Mouse (Mus musculus) bone marrow macrophage, adult 2 months (primary cell): ENCODE measurements around the gene Armc2. TPM values are rescaled to one million over a fixed set of nuclear protein-coding genes. Genes with fewer than 3 reads are reported as not detected.

Experiments
- H3K27ac ChIP-seq: 2 replicates; pipeline ENCODE4 v1.5.1; 2012; ENCODE audit warnings: low read depth, low read length; ENCODE audit not compliant: insufficient read depth
- H3K4me1 ChIP-seq: 2 replicates; pipeline ENCODE4 v1.6.1; 2012; ENCODE audit warnings: low read length; ENCODE audit not compliant: control insufficient read depth, insufficient read depth
- H3K4me3 ChIP-seq: 2 replicates; pipeline ENCODE4 v1.5.1; 2012; ENCODE audit warnings: mild to moderate bottlenecking, low read length, moderate library complexity; ENCODE audit not compliant: insufficient read depth
- CTCF ChIP-seq: IDR thresholded peaks from 2 replicates; pipeline ENCODE4 v1.5.1; 2012; ENCODE audit warnings: low read depth, mild to moderate bottlenecking, low read length, moderate library complexity
- POLR2A ChIP-seq: IDR thresholded peaks from 2 replicates; pipeline ENCODE4 v1.6.1; 2012; ENCODE audit warnings: mild to moderate bottlenecking, low read depth, low read length, borderline replicate concordance
- polyA plus RNA-seq: library from polyadenylated mRNA; stranded (reverse); fragments of >200 nt; gene quantifications from 2 replicates; pipeline ENCODE4 v1.2.4, GENCODE M21; 2012; ENCODE audit not compliant: missing spikeins, insufficient read depth, insufficient read length

Armc2 gene
- polyA plus RNA-seq, 1 experiment, result 3.3 TPM

DNA sequence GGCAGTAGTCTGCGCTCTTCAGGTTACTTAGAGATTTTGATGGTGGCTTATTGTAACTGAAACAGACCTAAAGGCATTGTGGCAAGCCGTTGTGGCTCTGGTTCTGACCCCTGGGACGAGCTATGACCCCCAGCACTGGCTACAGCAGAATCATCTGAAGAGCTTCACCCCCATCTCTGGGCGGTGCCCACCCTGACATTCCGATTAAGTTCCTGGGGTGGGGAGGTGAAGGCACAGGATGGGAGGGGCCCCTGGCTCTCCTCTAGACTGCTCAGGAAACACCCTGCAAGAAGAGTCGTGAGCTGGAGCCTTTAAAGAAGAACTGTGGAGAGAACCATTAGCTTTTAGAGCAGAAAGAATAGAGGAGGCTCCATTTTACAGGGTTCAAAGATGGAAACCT is 6.2 kb upstream of the Armc2 start:
- TF ChIP-seq POLR2A (no peak), CTCF (no peak)
- Histone ChIP-seq H3K27ac (peak overlapping the region; percentile 99; the same call in 1 of the 2 replicates), H3K4me3 (no peak overlapping the region), H3K4me1 (peaks cover 57% of the 10 kb centered on the region)

DNA sequence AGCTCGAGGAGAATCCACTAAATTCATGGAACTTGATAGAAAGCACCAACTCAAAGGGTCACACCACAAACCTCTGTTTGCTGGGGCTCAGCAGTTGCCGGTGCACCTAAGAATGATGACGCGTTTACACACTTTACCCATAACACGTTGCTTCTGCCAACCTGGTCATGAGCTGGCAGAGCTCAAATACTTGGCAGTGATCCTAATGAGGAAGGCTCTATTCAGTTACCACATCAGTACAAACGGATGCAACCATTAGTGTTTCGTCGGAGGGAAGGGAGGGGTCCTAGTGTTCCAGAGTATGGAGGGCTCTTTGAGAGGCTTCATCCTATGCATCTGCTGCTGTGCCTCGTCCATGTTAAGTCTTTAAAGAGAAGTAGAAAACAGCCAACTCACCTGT is 3.3 kb upstream of the Armc2 start:
- peak overlapping the region; percentile 94; the same call in 1 of the 2 replicates for H3K27ac ChIP-seq
- H3K4me1 ChIP-seq, result peaks cover 34% of the 10 kb centered on the region
- no peak overlapping the region for H3K4me3 ChIP-seq
- TF ChIP-seq POLR2A, result no peak
- TF ChIP-seq CTCF, result no peak

DNA sequence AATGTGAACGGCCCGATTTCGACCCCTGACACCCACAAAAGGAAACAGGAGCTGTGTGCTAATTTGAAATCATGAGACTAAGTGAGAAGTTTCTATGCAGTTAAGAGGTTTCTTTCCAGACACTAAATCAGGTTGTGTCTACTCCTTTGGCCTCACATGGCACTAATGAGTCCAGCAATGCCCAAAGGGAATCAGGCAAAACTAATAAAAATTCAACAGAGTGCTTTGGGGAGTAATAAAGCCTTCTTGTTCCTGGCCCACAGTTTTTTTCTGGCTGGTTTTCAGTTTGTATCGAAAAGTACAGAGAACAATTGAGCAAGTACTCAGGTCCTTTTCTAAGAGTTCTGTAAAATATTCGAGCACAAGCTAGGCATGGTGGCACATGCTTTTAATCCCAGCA is 4.2 kb downstream of the Armc2 start:
- no peak for TF ChIP-seq POLR2A
- TF ChIP-seq CTCF, result no peak
- Histone ChIP-seq H3K27ac (no peak overlapping the region), H3K4me3 (no peak overlapping the region), H3K4me1 (peaks cover 4% of the 10 kb centered on the region; the same call in 1 of the 2 replicates)

DNA sequence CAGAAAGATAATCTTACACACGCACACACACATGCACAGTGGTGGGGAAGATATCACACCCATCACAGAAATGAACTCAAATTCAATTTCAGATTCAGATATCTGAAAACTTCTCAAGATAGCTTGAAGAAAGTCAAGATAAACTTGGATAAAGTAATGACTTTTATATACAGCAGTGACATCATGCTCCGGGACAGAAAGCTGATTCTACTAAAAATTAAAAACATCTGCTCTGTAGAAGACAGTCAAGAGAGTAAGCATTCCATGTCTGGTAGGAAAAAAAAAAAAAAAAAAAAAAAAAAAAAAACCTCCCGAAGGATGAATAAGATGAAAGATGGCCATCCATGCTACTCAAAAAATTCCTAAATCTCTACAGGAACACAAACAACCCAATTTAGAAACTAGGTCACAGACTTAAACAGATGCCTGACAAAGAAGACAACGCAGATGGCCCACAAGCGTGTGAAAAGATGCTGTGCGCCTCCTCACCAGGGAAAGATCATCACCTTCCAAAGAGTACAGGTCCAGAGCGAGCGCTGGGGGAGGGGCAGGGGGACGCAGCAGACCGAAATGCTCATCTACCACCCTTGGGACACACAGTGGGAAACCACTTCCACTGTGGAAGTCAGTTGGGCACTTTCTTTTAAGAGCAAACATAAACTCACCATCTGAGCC is 7.3 kb downstream of the Armc2 start:
- TF ChIP-seq POLR2A (no peak), CTCF (no peak)
- Histone ChIP-seq H3K4me3 (no peak overlapping the region), H3K27ac (no peak overlapping the region), H3K4me1 (no peaks in the 10 kb centered on the region)

DNA sequence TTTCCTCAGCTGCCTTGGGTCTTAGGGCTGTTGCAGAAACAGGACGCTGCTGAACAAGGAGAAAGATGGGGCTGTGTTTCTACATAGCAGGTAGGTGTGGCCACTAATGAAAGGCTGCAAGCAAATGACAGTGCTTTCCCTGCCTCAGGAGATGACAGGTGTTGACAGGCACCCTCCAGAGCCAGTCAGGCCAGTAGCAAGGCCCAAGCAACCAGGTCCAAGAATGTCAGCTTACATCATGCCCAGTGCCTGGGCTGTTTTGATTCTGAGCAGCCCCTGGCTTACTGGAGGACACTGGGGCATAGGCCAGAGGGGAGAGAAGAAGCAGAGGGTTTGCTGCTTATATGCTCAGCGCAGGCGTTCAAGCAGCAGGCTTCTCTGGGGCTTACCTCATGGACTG is 13.0 kb downstream of the Armc2 start:
- Histone ChIP-seq H3K27ac (no peak overlapping the region), H3K4me3 (no peak overlapping the region), H3K4me1 (peaks cover 10% of the 10 kb centered on the region)
- TF ChIP-seq CTCF, result no peak
- no peak for TF ChIP-seq POLR2A

DNA sequence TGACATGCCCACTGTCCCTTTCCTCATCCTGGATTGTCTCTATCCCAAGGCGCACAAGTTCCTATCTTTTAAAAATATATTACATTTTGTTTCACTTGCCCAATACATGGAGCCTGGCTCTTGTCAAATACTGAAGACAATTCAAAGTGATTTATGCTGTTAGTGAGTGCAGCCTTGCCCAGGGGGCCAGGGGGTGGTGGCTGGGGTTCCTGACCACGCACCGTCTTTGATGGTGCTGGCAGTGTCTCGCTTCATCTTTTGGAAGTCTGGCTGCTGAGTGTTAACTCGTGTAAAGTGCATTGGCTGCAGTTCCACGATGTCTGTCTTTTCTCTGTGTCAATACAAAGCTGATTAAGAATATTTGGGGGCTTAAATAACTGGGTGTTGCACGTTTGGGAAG is 13.6 kb downstream of the Armc2 start:
- peaks cover 10% of the 10 kb centered on the region for H3K4me1 ChIP-seq
- no peak overlapping the region for H3K4me3 ChIP-seq
- H3K27ac ChIP-seq, result no peak overlapping the region
- TF ChIP-seq CTCF (no peak), POLR2A (no peak)

DNA sequence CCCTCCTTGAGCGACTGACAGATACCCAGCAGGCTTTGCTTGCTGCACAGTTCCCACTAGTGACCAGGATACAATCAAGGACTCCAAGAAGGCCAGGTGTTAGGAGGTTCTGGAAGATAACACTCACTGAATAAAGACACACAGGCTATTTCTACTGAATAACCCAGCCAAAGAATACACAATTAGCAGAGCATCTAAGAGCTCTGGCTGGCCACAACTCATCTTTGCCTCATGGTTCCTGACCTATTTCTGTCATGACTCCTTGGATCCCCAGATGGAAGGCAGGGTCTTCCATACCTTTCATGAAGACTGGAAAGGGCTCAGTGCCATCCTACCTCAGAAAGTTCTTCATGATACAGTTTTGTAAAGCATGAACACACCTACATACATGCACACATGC is 14.2 kb downstream of the Armc2 start:
- no peak for TF ChIP-seq POLR2A
- Histone ChIP-seq H3K4me3 (no peak overlapping the region), H3K4me1 (peaks cover 10% of the 10 kb centered on the region), H3K27ac (peak overlapping the region; percentile 17; the same call in 1 of the 2 replicates)

DNA sequence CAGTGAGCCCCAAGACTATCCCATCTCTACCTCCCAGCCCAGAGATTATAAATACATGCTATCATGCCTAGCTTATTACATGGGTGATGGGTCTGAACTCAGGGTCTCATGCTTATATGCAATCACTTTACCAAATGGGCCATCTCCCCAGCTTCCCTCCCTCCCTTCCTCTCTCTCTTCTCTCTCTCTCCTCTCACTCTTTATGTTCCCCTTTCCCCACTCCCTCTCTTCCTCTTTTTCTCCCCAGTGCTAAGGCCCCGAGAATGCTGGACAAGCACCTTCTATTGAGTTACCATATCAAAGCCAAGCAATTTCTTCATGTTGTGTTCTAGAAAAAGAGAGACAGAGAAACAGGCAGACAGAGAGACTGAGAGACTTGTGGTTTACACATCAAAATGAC is 14.7 kb downstream of the Armc2 start:
- TF ChIP-seq CTCF (no peak), POLR2A (no peak)
- peaks cover 10% of the 10 kb centered on the region for H3K4me1 ChIP-seq
- H3K4me3 ChIP-seq, result no peak overlapping the region
- H3K27ac ChIP-seq, result 0 out of 2 replicates have a peak overlapping the region, but pooled peaks have one; percentile 2

DNA sequence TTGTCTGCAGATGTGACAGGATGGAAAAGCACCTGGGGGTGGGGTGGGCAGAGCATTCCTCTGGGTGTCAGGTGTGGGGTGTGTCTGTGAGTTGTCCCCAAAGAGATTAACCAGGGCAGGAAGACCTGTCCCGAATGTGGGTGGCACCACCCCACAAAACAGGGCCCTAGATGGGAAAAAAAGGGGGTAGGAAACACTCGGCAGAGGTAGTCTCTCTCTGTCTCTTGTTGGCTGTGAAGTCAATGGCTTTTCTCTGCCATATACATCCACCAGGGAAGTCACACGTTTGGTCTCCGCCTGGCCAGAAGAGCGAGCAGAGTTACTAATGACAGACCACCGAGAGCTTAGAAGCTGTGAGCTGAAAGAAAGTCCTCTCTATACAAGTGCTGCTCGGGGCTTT is 15.8 kb downstream of the Armc2 start:
- Histone ChIP-seq H3K4me1 (peaks cover 10% of the 10 kb centered on the region), H3K27ac (no peak overlapping the region), H3K4me3 (no peak overlapping the region)
- TF ChIP-seq CTCF, result no peak
- TF ChIP-seq POLR2A, result no peak

DNA sequence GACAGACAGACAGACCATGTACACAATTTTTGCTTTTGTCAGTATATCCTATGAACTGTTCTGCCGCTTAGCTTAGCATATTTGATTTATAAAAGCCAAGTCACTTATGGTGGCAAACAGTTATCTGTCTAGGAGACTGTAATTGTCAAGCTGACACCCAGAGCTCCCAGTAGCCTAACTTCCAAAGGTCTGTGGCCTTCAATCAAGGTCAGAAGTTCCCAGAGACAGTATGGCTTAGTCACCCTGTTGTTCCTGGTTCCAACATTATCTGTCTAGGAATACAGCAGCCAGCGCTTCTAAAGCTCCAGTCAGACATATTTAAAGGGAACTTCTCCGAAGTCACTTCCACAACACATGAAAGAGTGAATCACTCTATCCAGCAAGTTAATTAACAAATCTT is 17.0 kb downstream of the Armc2 start:
- H3K27ac ChIP-seq, result no peak overlapping the region
- H3K4me3 ChIP-seq, result no peak overlapping the region
- H3K4me1 ChIP-seq, result peaks cover 10% of the 10 kb centered on the region
- TF ChIP-seq POLR2A (no peak), CTCF (no peak)

DNA sequence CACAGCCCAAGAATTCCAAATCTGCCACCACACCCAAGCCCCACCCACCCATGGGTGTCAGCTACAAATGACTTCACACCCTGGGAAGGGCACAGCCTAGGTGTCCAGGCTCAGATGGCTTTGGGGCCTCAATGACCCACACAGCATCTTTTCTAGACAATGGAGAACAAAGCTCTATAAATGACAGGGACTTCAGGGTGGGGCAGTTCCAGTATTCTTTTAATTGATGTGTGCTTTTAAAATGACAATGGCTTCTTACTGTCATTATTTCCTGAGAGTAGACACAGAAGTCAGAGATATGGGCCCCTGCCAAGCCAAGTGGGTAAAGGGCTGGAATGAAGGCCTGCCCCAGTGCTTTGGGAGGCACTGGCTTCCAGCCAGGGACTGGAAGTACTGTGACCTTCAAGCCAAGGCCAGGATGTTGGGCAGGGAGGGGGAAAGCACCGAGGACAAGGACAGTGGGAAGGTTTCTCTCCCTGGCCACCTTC is 20.5 kb downstream of the Armc2 start:
- no peak overlapping the region for H3K27ac ChIP-seq
- H3K4me1 ChIP-seq, result no peaks in the 10 kb centered on the region
- H3K4me3 ChIP-seq, result no peak overlapping the region
- TF ChIP-seq CTCF (no peak), POLR2A (no peak)
